Mouse (Mus musculus) intestine, embryonic 16.5 days (tissue): ENCODE measurements at regions not wholly inside any gene's neighbourhood (a gene's known extent, or its start where the extent isn't known, plus 50 kb on each side); places are given as distances from the start of the nearest gene placed in this dataset.

Source experiments
- ATAC-seq: fragments of 200-750 bp; cut with Nextera tagmentation; 2 replicates; pipeline ENCODE4 v1.8.0; 2017; ENCODE audit warnings: moderate TSS enrichment, moderate library complexity
- H3K27ac ChIP-seq: fragments of 300-500 bp; sonication (generic); 2 replicates; pipeline ENCODE4 v1.5.1; 2014; ENCODE audit warnings: mild to moderate bottlenecking, low read length
- H3K27me3 ChIP-seq: fragments of 300-500 bp; sonication (generic); replicated peaks from 2 replicates; pipeline ENCODE4 v1.6.1; 2014; ENCODE audit warnings: low read length, control low read depth, mixed read lengths; ENCODE audit not compliant: control insufficient read depth, insufficient read depth
- H3K36me3 ChIP-seq: fragments of 300-500 bp; sonication (generic); 2 replicates; pipeline ENCODE4 v1.6.1; 2014; ENCODE audit warnings: low read length, control low read depth; ENCODE audit not compliant: control insufficient read depth, insufficient read depth
- H3K4me1 ChIP-seq: fragments of 300-500 bp; sonication (generic); 2 replicates; pipeline ENCODE4 v1.6.1; 2014; ENCODE audit warnings: low read length, control low read depth, mixed read lengths; ENCODE audit not compliant: control insufficient read depth, insufficient read depth
- H3K4me2 ChIP-seq: fragments of 300-500 bp; sonication (generic); 2 replicates; pipeline ENCODE4 v1.6.1; 2014; ENCODE audit warnings: low read depth, low read length, control low read depth
- H3K4me3 ChIP-seq: fragments of 300-500 bp; sonication (generic); 2 replicates; pipeline ENCODE4 v1.5.1; 2014; ENCODE audit warnings: mild to moderate bottlenecking, low read length
- H3K9ac ChIP-seq: fragments of 300-500 bp; sonication (generic); 2 replicates; pipeline ENCODE4 v1.6.1; 2014; ENCODE audit warnings: low read depth, low read length
- H3K9me3 ChIP-seq: fragments of 300-500 bp; sonication (generic); 2 replicates; pipeline ENCODE4 v1.6.1; 2016; ENCODE audit warnings: low read length, control low read depth; ENCODE audit not compliant: control insufficient read depth
- WGBS: fragments of 180-500 bp; shearing (Covaris S2); extraction: QIAGEN DNeasy Blood & Tissue Kit; methylation state at CpG from one replicate; pipeline ENCODE4 v1.1.7; 2014; 5-methylcytosine and 5-hydroxymethylcytosine counted together

DNA sequence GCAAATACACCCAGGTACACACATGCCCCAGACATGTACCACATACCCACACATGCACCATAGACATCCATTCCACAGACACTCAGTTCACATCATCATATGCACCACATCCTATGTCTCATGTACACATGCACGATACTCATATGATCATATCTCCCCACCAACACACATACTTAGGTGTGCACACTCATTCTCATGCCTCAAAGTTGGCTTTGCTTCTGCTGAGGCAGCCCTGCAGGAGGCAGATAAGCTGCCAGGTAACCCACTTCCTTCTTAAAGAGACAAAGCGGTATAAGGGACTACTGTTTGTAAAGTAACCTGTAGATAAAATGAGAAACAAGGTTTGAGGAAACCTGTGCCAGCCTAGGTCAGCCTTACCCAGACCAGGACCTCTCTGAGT lies 225.2 kb upstream of the Spdye4c start:
- Histone ChIP-seq H3K9ac (no peak overlapping the region), H3K4me3 (no peak overlapping the region), H3K4me1 (peaks cover 16% of the 10 kb centered on the region), H3K27ac (no peak overlapping the region), H3K9me3 (no peaks in the 10 kb centered on the region), H3K36me3 (no peaks in the 10 kb centered on the region), H3K27me3 (no peaks in the 10 kb centered on the region), H3K4me2 (no peak overlapping the region)
- ATAC-seq, result no peak
- WGBS, result 78% methylated on average over 2 of the region's 2 CpGs

DNA sequence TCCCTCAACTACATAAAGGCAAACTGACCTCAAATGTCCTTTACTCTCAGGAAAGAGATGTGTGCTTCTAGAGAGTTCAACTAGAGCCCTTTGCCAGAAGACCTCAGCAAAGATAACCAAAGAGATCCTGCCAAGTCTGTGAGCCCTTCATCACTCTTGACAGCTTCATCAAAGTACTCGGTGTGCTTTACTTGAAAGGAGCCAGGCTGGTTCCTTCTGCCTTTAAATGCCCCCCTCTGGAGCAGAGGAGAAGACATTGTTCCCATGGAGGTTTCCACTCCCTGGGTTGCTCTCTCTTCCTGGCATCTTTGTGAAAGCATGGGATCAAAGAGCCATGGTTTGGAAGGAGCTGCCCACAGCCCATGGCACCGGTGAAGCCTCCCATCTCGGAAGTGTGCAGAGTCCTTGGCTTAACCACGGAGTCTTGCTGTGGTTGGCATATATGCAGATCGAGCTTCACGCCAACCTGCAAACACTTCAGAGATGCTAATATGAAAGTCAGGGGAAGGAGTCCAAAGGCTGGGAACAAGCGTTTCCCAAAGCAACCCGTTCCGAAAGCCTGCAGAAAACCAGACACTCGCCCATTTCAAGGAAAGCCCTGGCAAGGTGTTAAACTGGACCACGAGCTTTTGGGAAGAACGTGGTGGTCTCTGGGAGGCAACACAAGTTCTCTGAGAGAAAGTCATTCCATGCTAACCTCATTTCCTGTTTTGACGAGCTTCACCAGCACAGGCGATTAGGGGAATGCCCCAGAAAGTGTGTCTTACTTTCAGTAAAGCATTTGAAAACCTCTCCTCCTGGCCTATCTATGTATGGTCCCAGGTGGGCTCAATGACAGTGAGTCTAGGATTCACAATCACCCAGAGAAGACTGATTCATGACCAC lies 223.5 kb upstream of the Spdye4c start:
- Histone ChIP-seq H3K9me3 (no peaks in the 10 kb centered on the region), H3K9ac (no peak overlapping the region), H3K4me3 (no peak overlapping the region), H3K4me1 (peaks cover 16% of the 10 kb centered on the region), H3K36me3 (no peaks in the 10 kb centered on the region), H3K27me3 (no peaks in the 10 kb centered on the region), H3K4me2 (no peak overlapping the region), H3K27ac (no peak overlapping the region)
- no peak for ATAC-seq
- 82% methylated on average over 14 of the region's 14 CpGs for WGBS

DNA sequence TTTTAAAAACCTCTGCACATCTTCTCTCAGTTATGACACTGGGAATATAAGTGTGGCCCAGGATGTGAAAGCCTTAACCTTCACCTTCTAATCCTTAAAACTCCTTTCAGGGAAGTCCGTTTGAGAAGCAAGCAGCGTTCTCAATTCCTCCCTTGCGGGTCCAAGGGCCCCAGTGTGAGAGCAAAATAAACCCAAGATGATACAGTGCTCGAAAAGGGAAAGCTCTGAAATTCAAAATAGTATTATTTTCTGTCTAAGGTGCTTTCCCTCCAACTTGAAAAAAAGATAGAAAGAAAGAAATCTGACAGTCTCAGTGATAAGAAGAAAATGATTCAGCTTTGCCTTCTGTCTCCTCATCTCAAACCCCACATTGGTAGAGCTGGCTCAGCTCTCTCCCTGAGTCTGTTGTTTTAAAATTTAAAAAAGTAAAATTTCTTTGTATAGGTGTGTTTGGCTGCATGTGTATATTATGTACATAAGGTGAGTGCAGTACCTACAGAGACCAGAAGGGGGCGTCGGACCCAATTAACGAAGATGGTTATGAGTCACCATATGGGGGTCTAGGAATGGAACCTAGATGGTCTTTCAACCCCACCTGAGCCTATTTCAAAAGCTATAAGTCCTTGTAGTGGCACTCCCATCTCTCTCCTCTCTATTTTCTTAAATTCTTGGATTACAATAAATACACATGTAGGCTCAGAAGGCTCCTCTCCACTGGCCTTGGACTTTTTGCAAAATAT lies 222.3 kb upstream of the Spdye4c start:
- no peaks in the 10 kb centered on the region for H3K36me3 ChIP-seq
- no peak for ATAC-seq

DNA sequence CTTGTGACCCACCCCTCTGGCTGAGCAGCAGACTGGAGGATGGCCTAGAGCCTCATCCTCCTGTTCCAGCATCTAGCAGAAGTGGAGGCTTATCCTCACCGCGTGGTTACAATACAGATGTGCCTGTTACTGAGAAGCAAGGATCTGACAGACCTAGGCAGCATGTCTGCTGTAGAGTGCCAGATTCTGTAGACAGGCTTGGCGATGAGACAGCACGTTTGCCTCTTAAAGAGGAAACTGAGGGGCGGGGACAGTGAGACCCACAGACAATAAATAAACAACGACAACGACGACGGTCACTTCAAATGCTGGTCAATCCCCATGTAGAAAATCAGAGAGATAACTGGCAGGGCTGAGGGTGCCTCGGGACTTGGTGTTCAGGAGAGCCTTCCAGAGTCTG lies 220.2 kb upstream of the Spdye4c start:
- ATAC-seq, result no peak
- 63% methylated on average over 10 of the region's 10 CpGs for WGBS

More for the DNA sequence above, 222.3 kb upstream of the Spdye4c start:
- Histone ChIP-seq H3K9ac (no peak overlapping the region), H3K27ac (no peak overlapping the region), H3K9me3 (no peaks in the 10 kb centered on the region), H3K4me1 (peaks cover 15% of the 10 kb centered on the region), H3K4me2 (no peak overlapping the region), H3K4me3 (no peak overlapping the region), H3K27me3 (no peaks in the 10 kb centered on the region)
- WGBS, result 75% methylated on average over 7 of the region's 7 CpGs

DNA sequence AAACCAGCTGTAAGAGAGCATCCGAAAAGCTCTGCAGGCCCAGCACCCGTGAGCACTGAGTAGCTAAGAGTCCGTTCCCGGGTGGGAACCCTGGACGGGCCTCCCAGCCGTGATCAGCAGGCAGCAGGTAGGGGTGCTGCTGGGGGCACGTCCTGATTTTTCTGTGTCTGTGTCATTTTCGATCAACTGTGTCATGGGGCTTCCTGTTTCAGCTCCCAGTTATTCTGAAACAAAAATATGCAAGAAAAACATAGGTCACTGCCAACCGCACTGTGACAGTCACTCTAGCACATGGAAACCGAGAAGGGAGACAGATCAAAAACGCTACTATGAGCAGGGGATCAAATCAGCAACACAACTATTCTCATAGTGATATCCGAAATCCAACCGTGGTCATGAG lies 218.8 kb upstream of the Spdye4c start:
- H3K4me1 ChIP-seq, result peaks cover 4% of the 10 kb centered on the region; the same call in 1 of the 2 replicates
- no peak overlapping the region for H3K4me3 ChIP-seq
- no peaks in the 10 kb centered on the region for H3K27me3 ChIP-seq
- no peak overlapping the region for H3K9ac ChIP-seq
- WGBS, result 86% methylated on average over 13 of the region's 13 CpGs
- no peak for ATAC-seq
- no peak overlapping the region for H3K4me2 ChIP-seq
- no peaks in the 10 kb centered on the region for H3K36me3 ChIP-seq
- H3K27ac ChIP-seq, result no peak overlapping the region
- H3K9me3 ChIP-seq, result no peaks in the 10 kb centered on the region

More for the DNA sequence above, 220.2 kb upstream of the Spdye4c start:
- no peaks in the 10 kb centered on the region for H3K36me3 ChIP-seq
- H3K4me2 ChIP-seq, result no peak overlapping the region
- no peak overlapping the region for H3K27ac ChIP-seq
- 0 out of 2 replicates have a peak, but pooled peaks cover 2% of the 10 kb centered on the region for H3K4me1 ChIP-seq
- H3K4me3 ChIP-seq, result no peak overlapping the region
- H3K27me3 ChIP-seq, result no peaks in the 10 kb centered on the region
- no peaks in the 10 kb centered on the region for H3K9me3 ChIP-seq
- H3K9ac ChIP-seq, result no peak overlapping the region

DNA sequence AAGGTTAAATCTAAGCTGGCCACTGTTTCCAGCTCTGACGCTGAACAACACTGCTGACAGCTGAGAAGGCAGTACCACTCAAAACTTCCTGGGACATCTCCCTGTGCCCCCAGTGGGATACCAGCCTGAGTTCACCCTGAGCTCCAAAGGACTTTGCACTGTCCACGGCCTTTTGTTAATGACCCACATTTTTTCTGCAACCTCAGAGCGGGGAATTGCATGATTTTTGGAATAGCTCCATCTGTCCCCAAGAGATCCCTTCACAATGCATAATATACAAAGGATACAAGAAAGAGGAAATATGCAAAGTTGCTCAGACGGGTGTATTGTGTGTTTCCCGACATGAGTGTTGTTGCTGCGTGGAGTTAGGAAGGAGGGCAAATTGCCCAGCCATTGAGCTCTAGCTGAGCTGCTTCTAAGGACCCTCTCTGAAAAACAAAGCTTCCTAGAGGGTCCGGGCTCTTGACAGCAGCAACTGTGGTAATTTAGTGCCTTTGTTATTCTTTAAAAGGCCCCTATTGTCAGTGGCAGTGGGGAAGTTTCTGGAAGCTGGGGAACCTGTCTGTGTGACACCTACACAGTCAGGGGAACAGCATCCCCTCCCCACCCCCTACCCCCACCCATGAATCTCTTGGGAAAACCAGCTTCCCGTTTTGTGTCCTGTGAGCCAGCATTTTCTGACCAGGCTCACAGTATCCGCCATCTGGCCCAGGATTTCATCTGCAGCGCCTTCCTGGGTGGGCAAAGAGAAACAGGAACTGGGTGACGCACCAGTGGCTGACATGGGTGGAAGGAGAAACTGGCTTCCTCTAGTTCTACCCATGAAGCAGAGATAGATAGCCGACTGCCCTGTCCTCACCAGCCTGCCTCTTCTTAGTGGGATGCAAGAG lies 217.4 kb upstream of the Spdye4c start:
- Histone ChIP-seq H3K36me3 (no peaks in the 10 kb centered on the region), H3K4me3 (no peak overlapping the region), H3K27me3 (no peaks in the 10 kb centered on the region), H3K4me1 (peaks cover 5% of the 10 kb centered on the region; the same call in 1 of the 2 replicates), H3K27ac (no peak overlapping the region), H3K9me3 (no peaks in the 10 kb centered on the region), H3K4me2 (no peak overlapping the region), H3K9ac (no peak overlapping the region)
- ATAC-seq, result no peak
- WGBS, result 60% methylated on average over 12 of the region's 12 CpGs

DNA sequence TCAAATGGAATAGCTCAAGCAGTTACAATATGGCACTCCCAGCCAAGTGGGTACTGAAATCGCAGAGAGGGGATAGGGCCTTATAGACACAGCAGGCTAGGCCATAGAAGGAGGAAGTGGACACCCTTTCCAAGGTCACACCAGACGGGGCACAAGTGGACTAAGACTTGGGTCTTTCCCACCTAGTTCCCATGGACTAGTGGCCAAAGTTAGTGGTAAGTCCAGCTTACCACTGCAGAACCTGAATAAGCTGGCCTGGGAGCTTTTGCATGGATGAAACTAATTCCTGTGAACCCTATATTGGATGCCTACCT lies 216.8 kb upstream of the Spdye4c start:
- ATAC-seq, result no peak
- H3K4me3 ChIP-seq, result no peak overlapping the region
- no peak overlapping the region for H3K9ac ChIP-seq
- 98% methylated on average over 2 of the region's 2 CpGs for WGBS
- H3K27ac ChIP-seq, result no peak overlapping the region
- no peak overlapping the region for H3K4me2 ChIP-seq
- H3K4me1 ChIP-seq, result peaks cover 5% of the 10 kb centered on the region; the same call in 1 of the 2 replicates
- no peaks in the 10 kb centered on the region for H3K9me3 ChIP-seq
- no peaks in the 10 kb centered on the region for H3K27me3 ChIP-seq
- no peaks in the 10 kb centered on the region for H3K36me3 ChIP-seq

DNA sequence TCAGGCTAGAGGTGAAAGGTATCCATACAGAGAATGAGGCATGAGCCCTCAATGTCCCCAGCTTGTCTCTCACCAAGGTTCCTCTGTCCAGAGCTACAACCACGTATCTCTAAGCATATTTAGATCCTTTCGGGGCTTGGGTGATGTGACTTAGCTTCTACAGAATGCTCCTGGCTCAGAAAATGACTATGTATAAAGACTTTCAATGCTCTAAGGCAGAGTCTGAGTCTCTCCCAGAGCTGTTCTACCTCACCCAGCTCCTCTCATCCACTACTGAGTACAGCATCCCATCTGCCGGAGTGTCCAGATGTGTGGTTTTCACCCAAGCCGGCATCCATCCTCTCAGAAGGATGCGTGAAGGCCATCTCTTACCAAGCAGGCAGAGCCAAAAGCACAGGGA lies 216.1 kb upstream of the Spdye4c start:
- Histone ChIP-seq H3K9me3 (no peaks in the 10 kb centered on the region), H3K36me3 (no peaks in the 10 kb centered on the region), H3K4me1 (peaks cover 5% of the 10 kb centered on the region; the same call in 1 of the 2 replicates), H3K4me3 (no peak overlapping the region), H3K27me3 (no peaks in the 10 kb centered on the region), H3K4me2 (no peak overlapping the region), H3K9ac (no peak overlapping the region), H3K27ac (no peak overlapping the region)
- ATAC-seq, result no peak
- WGBS, result 96% methylated on average over 5 of the region's 5 CpGs

DNA sequence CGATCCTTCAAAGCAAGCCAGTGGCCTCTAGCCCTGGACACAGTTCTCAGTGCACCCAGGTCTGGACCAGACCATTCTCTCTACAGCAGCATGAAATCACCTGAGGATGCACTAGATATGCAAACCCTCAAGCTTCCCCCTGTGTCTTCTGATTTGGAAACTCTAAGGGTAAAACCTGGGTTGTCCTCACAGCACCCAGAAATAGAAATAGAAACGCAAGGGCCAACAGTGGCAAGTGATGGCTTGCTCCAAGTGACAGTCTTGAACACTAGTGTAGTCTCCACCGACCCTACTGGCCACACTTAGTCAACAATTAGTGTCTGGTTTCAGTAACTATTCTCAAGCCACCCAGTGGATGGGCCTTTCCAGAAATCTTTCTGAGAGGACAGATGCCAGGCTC lies 215.2 kb upstream of the Spdye4c start:
- Histone ChIP-seq H3K4me3 (no peak overlapping the region), H3K9ac (no peak overlapping the region), H3K9me3 (no peaks in the 10 kb centered on the region), H3K27ac (no peak overlapping the region), H3K27me3 (no peaks in the 10 kb centered on the region), H3K4me2 (no peak overlapping the region), H3K36me3 (no peaks in the 10 kb centered on the region), H3K4me1 (peaks cover 5% of the 10 kb centered on the region; the same call in 1 of the 2 replicates)
- no peak for ATAC-seq
- WGBS, result 91% methylated on average over 3 of the region's 3 CpGs
